Mouse (Mus musculus): ENCODE results near the gene Tdrd12.

DNA sequence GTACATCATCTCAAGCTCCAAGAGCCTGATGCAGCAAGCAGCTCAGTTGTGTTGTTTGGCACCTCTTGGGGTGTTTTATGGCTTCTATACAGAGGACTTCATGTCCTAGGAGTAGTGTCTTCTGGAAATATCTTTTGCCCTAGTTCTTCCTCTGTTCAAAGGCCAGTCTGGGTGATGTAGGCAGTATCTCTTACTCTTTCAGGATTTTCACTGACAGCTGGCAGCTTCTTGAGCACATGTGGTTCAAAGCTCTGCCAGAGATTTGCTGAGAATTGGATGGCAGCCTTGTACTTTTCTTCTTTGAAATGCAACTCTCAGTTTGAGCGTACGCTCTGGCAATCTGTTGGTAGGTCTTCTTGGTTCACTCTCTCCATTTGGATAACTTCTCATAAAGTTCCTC is 40.0 kb downstream of the Tdrd12 start:
- no peak for TF ChIP-seq CTCF (IDR thresholded peaks at IDR 0.05; ENCODE audit: low read depth)
- no peak for TF ChIP-seq EP300 (optimal IDR thresholded peaks at IDR 0.05)
